Mouse (Mus musculus) embryonic fibroblast, embryonic 13.5 days (primary cell): ENCODE data around the gene Nmnat2.

ENCODE experiments used
- CTCF ChIP-seq: IDR thresholded peaks from 2 replicates; pipeline ENCODE4 v1.5.1; 2011; ENCODE audit warnings: mild to moderate bottlenecking, control low read depth, low read length, moderate library complexity, borderline replicate concordance; ENCODE audit not compliant: insufficient read depth
- POLR2A ChIP-seq: IDR thresholded peaks from 2 replicates; pipeline ENCODE4 v1.6.1; 2011; ENCODE audit warnings: low read depth, mild to moderate bottlenecking, control low read depth, low read length, moderate library complexity

DNA sequence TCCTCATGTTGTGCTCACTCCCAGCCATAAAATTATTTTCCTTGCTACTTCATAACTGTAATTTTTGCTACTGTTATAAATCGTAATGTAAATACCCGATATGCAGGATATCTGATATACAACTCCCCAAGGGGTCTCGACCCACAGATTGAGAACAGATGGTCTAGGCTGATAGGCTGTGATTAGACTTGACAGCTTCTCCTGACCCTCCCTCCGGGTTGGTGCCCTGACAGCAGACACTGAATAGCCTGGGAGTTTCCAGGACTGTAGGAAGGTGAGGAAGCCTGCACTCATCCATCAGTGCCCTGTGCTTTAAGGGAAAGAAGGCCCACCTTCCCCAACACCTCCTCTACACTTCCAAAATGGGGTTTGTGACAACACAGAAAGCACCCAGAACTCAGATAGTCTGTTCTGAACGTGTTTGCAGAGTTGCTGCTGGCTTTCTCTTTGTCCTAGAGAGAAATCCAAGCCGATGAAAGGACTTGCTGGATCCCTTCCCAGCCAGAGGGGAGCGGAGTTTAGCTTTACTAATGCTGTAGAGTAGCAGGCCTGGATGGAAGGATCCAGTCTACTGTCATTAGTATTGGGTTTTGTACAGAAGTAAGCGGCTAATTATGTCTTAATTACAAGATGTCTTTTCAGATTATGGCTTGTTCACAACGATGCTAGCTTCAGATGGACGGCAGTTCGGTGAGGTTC is 61.8 kb downstream of the Nmnat2 start:
- no peak for TF ChIP-seq CTCF
- no peak for TF ChIP-seq POLR2A
